Comparison of ENCODE assay signal across 12 mouse cellular contexts in the genomic region with DNA sequence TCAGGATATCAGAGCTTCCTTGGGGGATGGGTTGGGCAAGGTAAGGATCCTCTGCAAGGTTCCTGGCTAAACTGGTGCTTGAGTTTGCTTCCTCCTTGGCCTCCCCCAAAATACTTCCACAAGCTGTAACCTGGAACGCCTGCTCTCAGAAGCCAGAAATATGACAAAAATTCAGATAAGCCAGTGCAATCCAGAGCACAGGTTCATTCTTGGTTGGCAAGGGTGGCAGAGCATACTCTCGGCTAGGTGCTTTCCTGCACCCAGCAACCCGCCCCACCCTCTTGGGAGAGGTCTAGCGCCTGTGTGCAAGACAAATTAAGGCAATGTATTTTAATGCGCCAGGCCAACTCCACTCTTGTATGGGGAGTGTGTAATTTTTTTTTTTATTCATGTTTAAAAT. TPM values are rescaled to one million over a fixed set of nuclear protein-coding genes. Genes with fewer than 3 reads are reported as not detected.
DNase-seq lines count a peak whose midpoint lies in the region; ATAC-seq lines count a peak whose summit lies in the region.
"Had no signal": no experiment of that assay in that cellular context is flagged by ENCODE, and none has a peak within 500 bp of the region (broad histone marks: within the 10 kb centered on the region; RNA-seq: fewer than 3 reads in every experiment).

No protein-coding gene starts in this region.

- H3K9me3 ChIP-seq in hindbrain, embryonic 10.5 days: peaks cover 20% of the 10 kb centered on the region
- no peaks in the 10 kb centered on the region; the same call in 1 of the 2 replicates for H3K9me3 ChIP-seq in hindbrain, embryonic 11.5 days (ENCODE audit: control insufficient read depth, low read length)
- no peaks in the 10 kb centered on the region for H3K9me3 ChIP-seq in embryonic facial prominence, embryonic 12.5 days
- H3K9me3 ChIP-seq in hindbrain, embryonic 16.5 days (ENCODE audit: control insufficient read depth, low read length): no peaks in the 10 kb centered on the region
- H3K9me3 ChIP-seq: intestine, embryonic 15.5 days had no signal

- no peak overlapping the region for H3K9ac ChIP-seq in hindbrain, embryonic 11.5 days (ENCODE audit: low read depth, low read length)
- no peak overlapping the region for H3K9ac ChIP-seq in embryonic facial prominence, embryonic 12.5 days
- H3K9ac ChIP-seq in hindbrain, embryonic 16.5 days (ENCODE audit: low read depth, low read length): no peak overlapping the region
- H3K9ac ChIP-seq: intestine, embryonic 15.5 days had no signal

- intact Hi-C loops in left cerebral cortex, postnatal 4 days (cut with DNase I): no loop called here
- intact Hi-C loops in left cerebral cortex, postnatal 10 days (cut with DNase I): no loop called here

- H3K27me3 ChIP-seq in hindbrain, embryonic 10.5 days (ENCODE audit: insufficient read depth, poor library complexity, severe bottlenecking): peaks cover 12% of the 10 kb centered on the region; the same call in 1 of the 2 replicates
- H3K27me3 ChIP-seq in hindbrain, embryonic 11.5 days (ENCODE audit: control insufficient read depth, insufficient read depth, low read length): no peaks in the 10 kb centered on the region
- no peaks in the 10 kb centered on the region for H3K27me3 ChIP-seq in embryonic facial prominence, embryonic 12.5 days
- no peaks in the 10 kb centered on the region for H3K27me3 ChIP-seq in hindbrain, embryonic 16.5 days (replicated peaks; ENCODE audit: control insufficient read depth, insufficient read depth, low read length)

- peak overlapping the region; percentile 75 for H3K27ac ChIP-seq in hindbrain, embryonic 10.5 days
- no peak overlapping the region for H3K27ac ChIP-seq in hindbrain, embryonic 11.5 days (ENCODE audit: low read depth, low read length)
- H3K27ac ChIP-seq in embryonic facial prominence, embryonic 12.5 days: no peak overlapping the region
- no peak overlapping the region for H3K27ac ChIP-seq in hindbrain, embryonic 16.5 days (ENCODE audit: low read depth, low read length)
- H3K27ac ChIP-seq: intestine, embryonic 15.5 days had no signal

- H3K36me3 ChIP-seq in hindbrain, embryonic 10.5 days: peaks cover 40% of the 10 kb centered on the region
- peaks cover 5% of the 10 kb centered on the region for H3K36me3 ChIP-seq in hindbrain, embryonic 11.5 days (ENCODE audit: control insufficient read depth, insufficient read depth, low read length)
- no peaks in the 10 kb centered on the region; the same call in 1 of the 2 replicates for H3K36me3 ChIP-seq in embryonic facial prominence, embryonic 12.5 days
- H3K36me3 ChIP-seq in hindbrain, embryonic 16.5 days (ENCODE audit: control insufficient read depth, insufficient read depth, low read length): 0 out of 2 replicates have a peak, but pooled peaks cover 2% of the 10 kb centered on the region
- H3K36me3 ChIP-seq: intestine, embryonic 15.5 days had no signal

- ATAC-seq in hindbrain, embryonic 11.5 days (ENCODE audit: low FRiP score): no peak
- no peak for ATAC-seq in embryonic facial prominence, embryonic 12.5 days (ENCODE audit: insufficient number of reproducible peaks, insufficient read depth, low FRiP score, low TSS enrichment)
- ATAC-seq in hindbrain, embryonic 16.5 days: no peak
- ATAC-seq: intestine, embryonic 15.5 days had no signal

- H3K4me2 ChIP-seq in hindbrain, embryonic 11.5 days (replicated peaks; ENCODE audit: low read depth, low read length): no peak overlapping the region
- peak overlapping the region; percentile 7; the same call in 1 of the 2 replicates for H3K4me2 ChIP-seq in embryonic facial prominence, embryonic 12.5 days (replicated peaks)
- 0 out of 2 replicates have a peak overlapping the region, but pooled peaks have one; percentile 4 for H3K4me2 ChIP-seq in hindbrain, embryonic 16.5 days (ENCODE audit: low read length)

- H3K4me1 ChIP-seq in hindbrain, embryonic 10.5 days (replicated peaks): peaks cover 66% of the 10 kb centered on the region
- H3K4me1 ChIP-seq in hindbrain, embryonic 11.5 days (replicated peaks; ENCODE audit: control insufficient read depth, insufficient read depth, low read length): peaks cover 2% of the 10 kb centered on the region; the same call in 1 of the 2 replicates
- peaks cover 44% of the 10 kb centered on the region for H3K4me1 ChIP-seq in embryonic facial prominence, embryonic 12.5 days
- peaks cover 30% of the 10 kb centered on the region for H3K4me1 ChIP-seq in hindbrain, embryonic 16.5 days (ENCODE audit: control insufficient read depth, insufficient read depth, low read depth, low read length)

- no peak for DNase-seq in hindbrain, embryonic 10.5 days (ENCODE audit: low spot score)
- no peak for DNase-seq in hindbrain, embryonic 11.5 days (ENCODE audit: low spot score)
- DNase-seq in lung, postnatal 4 days: peak; percentile 36 to 74
- DNase-seq in left cerebral cortex, postnatal 4 days: no peak
- no peak for DNase-seq in left cerebral cortex, postnatal 10 days (ENCODE audit: extremely low spot score in 1 of 2, low spot score in 2 of 2)
- no peak for DNase-seq in layer of hippocampus, postnatal 25 days (ENCODE audit: extremely low spot score in 1 of 2, low spot score in 1 of 2)
- DNase-seq: gastrocnemius, postnatal 36 days had no signal

- peak overlapping the region; percentile 68 for H3K4me3 ChIP-seq in hindbrain, embryonic 10.5 days
- no peak overlapping the region for H3K4me3 ChIP-seq in hindbrain, embryonic 11.5 days (ENCODE audit: low read depth, low read length)
- no peak overlapping the region for H3K4me3 ChIP-seq in embryonic facial prominence, embryonic 12.5 days
- H3K4me3 ChIP-seq in hindbrain, embryonic 16.5 days (ENCODE audit: low read length): no peak overlapping the region

- 74% methylated on average over 5 of the region's 5 CpGs for WGBS in hindbrain, embryonic 10.5 days
- WGBS in hindbrain, embryonic 11.5 days: 73% methylated on average over 5 of the region's 5 CpGs
- 66% methylated on average over 5 of the region's 5 CpGs for WGBS in embryonic facial prominence, embryonic 12.5 days
- WGBS in hindbrain, embryonic 16.5 days: 62% methylated on average over 5 of the region's 5 CpGs

RNA-seq across cellular contexts. Expression of gene Pdpn, which starts 3.2 kb away (rescaled TPM):
- polyA plus RNA-seq in hindbrain, embryonic 10.5 days (2016; fragmentation: Nextera tagmentation; extraction: Ambion mirVana): 85.2 and 113 TPM in 2 replicates
- polyA plus RNA-seq in hindbrain, embryonic 11.5 days (2014; fragmentation: Nextera tagmentation; extraction: Ambion mirVana): 134 and 135 TPM in 2 replicates
- 37.1 and 39.0 TPM in 2 replicates for polyA plus RNA-seq in embryonic facial prominence, embryonic 12.5 days (2016; fragmentation: Nextera tagmentation; extraction: Ambion mirVana)
- 46.9 and 51.6 TPM in 2 replicates for polyA plus RNA-seq in hindbrain, embryonic 16.5 days (2015; fragmentation: Nextera tagmentation; extraction: Ambion mirVana)
- 10 to 100 TPM; 14.6 to 15.8 TPM for total RNA-seq in left cerebral cortex, postnatal 4 days (2021)
- 10 to 100 TPM; 10.6 to 11.9 TPM for total RNA-seq in left cerebral cortex, postnatal 10 days (2021)
- 10 to 100 TPM; 16.4 to 19.5 TPM for total RNA-seq in layer of hippocampus, postnatal 25 days (2021)
- total RNA-seq: liver, adult 2 months; MEL had no signal

RNA-seq across cellular contexts. Expression of gene Lrrc38, which starts 53.4 kb away (rescaled TPM):
- 0.14 and 0.18 TPM in 2 replicates for polyA plus RNA-seq in hindbrain, embryonic 10.5 days (2016; fragmentation: Nextera tagmentation; extraction: Ambion mirVana)
- polyA plus RNA-seq in hindbrain, embryonic 11.5 days (2014; fragmentation: Nextera tagmentation; extraction: Ambion mirVana): 0.51 TPM in 1 of 2 replicates, not detected in the other
- 0.40 and 0.43 TPM in 2 replicates for polyA plus RNA-seq in embryonic facial prominence, embryonic 12.5 days (2016; fragmentation: Nextera tagmentation; extraction: Ambion mirVana)
- polyA plus RNA-seq in hindbrain, embryonic 16.5 days (2015; fragmentation: Nextera tagmentation; extraction: Ambion mirVana): 0.38 and 0.69 TPM in 2 replicates
- under 1 TPM in 1 of 2 experiments, not detected in 1; 0.14 TPM for total RNA-seq in left cerebral cortex, postnatal 4 days (2021)
- total RNA-seq in left cerebral cortex, postnatal 10 days (2021): under 1 TPM; 0.71 to 0.93 TPM
- 1 to 10 TPM in 1 of 2 experiments, under 1 TPM in 1; 0.91 to 1.1 TPM for total RNA-seq in layer of hippocampus, postnatal 25 days (2021)
- total RNA-seq: liver, adult 2 months; MEL had no signal
- polyA plus RNA-seq: liver, adult 2 months had no signal

Comparison
In these comparisons a context has a peak if more than half of its experiments do, and no peak if none do; other contexts are left out.
1. DNase-seq: peak in lung, postnatal 4 days (2 of 2); none in hindbrain, embryonic 10.5 days (single experiment), hindbrain, embryonic 11.5 days (single experiment), left cerebral cortex, postnatal 4 days (single experiment), left cerebral cortex, postnatal 10 days (0 of 2) and layer of hippocampus, postnatal 25 days (0 of 2).